Mouse (Mus musculus) liver, adult 2 months (tissue): Measurements from ENCODE around the gene Trnau1ap. TPM values are rescaled to one million over a fixed set of nuclear protein-coding genes. Genes with fewer than 3 reads are reported as not detected.
"Not testable (repeated sequence)": the region's sequence is repeated elsewhere in the genome, so short reads cannot be mapped to it uniquely, and the experiment has no call there.

Experiments used
- DNase-seq: peaks from one replicate; pipeline ENCODE4 v3.0.0-alpha.2; 2011; ENCODE audit warnings: low read depth, low spot score; ENCODE audit errors: extremely low read depth
- H3K27ac ChIP-seq: fragments of 200-500 bp; replicated peaks from 2 replicates; pipeline ENCODE4 v1.5.1; 2012; ENCODE audit warnings: low read depth, mild to moderate bottlenecking, control low read depth, inconsistent platforms, low read length; ENCODE audit not compliant: insufficient read depth
- H3K27me3 ChIP-seq: fragments of 200-500 bp; 2 replicates; pipeline ENCODE4 v1.6.1; 2012; ENCODE audit warnings: mild to moderate bottlenecking, moderate library complexity, low read length, inconsistent platforms; ENCODE audit not compliant: control insufficient read depth, insufficient read depth
- H3K36me3 ChIP-seq: fragments of 200-500 bp; 2 replicates; pipeline ENCODE4 v1.6.1; 2012; ENCODE audit warnings: low read length, inconsistent platforms; ENCODE audit not compliant: control insufficient read depth, insufficient read depth
- H3K4me1 ChIP-seq: fragments of 200-500 bp; 2 replicates; pipeline ENCODE4 v1.6.1; 2011; ENCODE audit warnings: low read length; ENCODE audit not compliant: control insufficient read depth, insufficient read depth
- H3K4me3 ChIP-seq: fragments of 200-500 bp; 2 replicates; pipeline ENCODE4 v1.5.1; 2011; ENCODE audit warnings: low read depth, mild to moderate bottlenecking, control low read depth, low read length, moderate library complexity; ENCODE audit not compliant: insufficient read depth
- H3K79me2 ChIP-seq: fragments of 200-500 bp; 2 replicates; pipeline ENCODE4 v1.6.1; 2012; ENCODE audit warnings: inconsistent platforms, mild to moderate bottlenecking, low read length, moderate library complexity; ENCODE audit not compliant: control insufficient read depth, insufficient read depth
- H3K9ac ChIP-seq: fragments of 200-500 bp; 2 replicates; pipeline ENCODE4 v1.6.1; 2012; ENCODE audit warnings: low read depth, mild to moderate bottlenecking, control low read depth, inconsistent platforms, low read length
- CTCF ChIP-seq: fragments of 200-500 bp; IDR thresholded peaks from 2 replicates; pipeline ENCODE4 v1.5.1; 2011; ENCODE audit warnings: low read depth, low read length, control low read depth
- POLR2A ChIP-seq: fragments of 200-500 bp; IDR thresholded peaks from 2 replicates; pipeline ENCODE4 v1.6.1; 2011; ENCODE audit warnings: low read length, control low read depth; ENCODE audit not compliant: insufficient read depth; ENCODE audit errors: extremely low read depth
- WGBS: fragments of 180-500 bp; shearing (Covaris S2); methylation state at CpG from one replicate; pipeline ENCODE4 v1.1.7; 2018; 5-methylcytosine and 5-hydroxymethylcytosine counted together
- polyA plus RNA-seq: library from polyadenylated mRNA; depleted of rRNA; stranded (reverse); fragments of >200 nt; gene quantifications from 2 replicates; pipeline ENCODE4 v1.2.3, GENCODE M21; 2012
- total RNA-seq: library from RNA; depleted of rRNA; stranded (reverse); fragments of >200 nt; gene quantifications from 2 replicates; pipeline ENCODE4 v1.2.3, GENCODE M21; 2014

Gene Trnau1ap
- total and polyA plus RNA-seq, 2 experiments, result 12.2 to 29.5 TPM

DNA sequence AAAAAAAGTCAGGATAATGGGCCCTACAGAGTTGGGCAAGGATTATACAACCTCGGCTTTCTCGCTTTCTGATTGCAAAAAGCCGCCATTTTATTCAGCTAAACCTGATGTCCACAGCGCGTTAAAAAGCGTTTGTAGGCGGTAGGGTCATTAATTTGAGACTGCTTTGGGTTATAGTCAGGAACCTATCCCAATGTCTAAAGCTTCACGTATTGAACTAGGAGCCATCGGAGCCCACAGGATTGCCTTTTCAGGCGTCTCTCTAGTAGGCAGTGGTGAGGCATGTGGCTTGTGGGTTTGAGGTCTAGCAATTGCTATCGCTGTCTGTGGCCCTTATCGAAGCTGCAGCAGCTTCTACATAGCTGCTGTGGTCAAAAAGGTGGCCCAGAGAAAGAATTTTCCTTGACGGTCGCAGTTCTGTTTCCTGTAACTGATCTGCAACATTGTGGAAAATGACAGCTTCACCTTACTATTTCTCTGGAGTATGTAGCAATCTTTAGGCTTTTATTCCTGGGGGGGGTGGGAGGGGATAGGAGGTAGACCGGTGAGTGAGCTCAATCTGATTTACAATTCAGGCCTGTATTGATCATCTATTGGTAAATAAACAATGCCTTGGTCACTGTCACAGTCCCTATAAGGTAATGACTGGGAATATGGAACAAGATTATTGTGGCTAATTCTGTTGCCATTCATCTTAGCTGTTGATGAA is 20.0 kb downstream of the Trnau1ap start:
- DNase-seq, result peak; percentile 23
- no peaks in the 10 kb centered on the region for H3K27me3 ChIP-seq
- no peak for TF ChIP-seq POLR2A
- no peak for TF ChIP-seq CTCF

DNA sequence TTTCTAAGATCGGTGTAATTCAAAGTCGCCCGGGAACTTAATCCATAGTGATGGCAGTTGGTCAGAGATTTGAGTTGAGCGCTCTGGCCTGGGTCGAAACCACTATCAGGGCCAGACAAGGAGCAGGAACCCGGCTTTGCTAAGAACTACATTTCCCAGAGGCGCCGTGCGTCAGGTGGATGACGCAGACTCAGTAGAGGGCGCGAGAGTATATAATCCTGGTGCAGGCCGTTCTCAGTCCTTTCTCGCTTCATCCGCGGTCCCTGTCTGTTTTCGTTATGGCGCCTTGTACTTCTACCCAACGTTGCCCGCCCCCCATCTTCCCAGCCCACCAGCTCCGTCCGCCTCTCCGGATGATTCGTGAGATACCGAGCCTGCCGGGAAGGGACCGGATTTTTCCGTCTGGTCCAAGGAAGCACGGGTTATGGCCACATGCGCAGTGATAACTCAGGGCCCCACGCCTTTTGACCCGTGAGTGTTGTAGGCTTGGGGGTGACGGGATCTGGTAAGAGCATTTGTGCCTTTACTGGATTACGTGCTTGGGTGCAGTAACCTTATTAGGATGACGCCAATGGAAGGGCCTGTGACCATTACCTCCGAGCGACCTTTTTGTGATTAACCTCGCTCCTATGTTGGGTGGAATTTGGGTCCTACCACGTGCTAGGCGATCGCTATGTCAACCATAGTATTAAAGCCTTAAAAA is 20.8 kb downstream of the Trnau1ap start:
- DNase-seq, result peak; percentile 88
- TF ChIP-seq CTCF (no peak), POLR2A (peak; percentile 95)
- Histone ChIP-seq H3K27me3 (no peaks in the 10 kb centered on the region), H3K27ac (peak overlapping the region; percentile 97), H3K9ac (peak overlapping the region; percentile 98), H3K36me3 (peaks cover 24% of the 10 kb centered on the region), H3K4me1 (peaks cover 7% of the 10 kb centered on the region; the same call in 1 of the 2 replicates), H3K4me3 (peak overlapping the region; percentile 98), H3K79me2 (peaks cover 3% of the 10 kb centered on the region; the same call in 1 of the 2 replicates)
- under 1% methylated on average over 41 of the region's 41 CpGs for WGBS

More for the DNA sequence above, 20.0 kb downstream of the Trnau1ap start:
- Histone ChIP-seq H3K36me3 (peaks cover 28% of the 10 kb centered on the region), H3K79me2 (peaks cover 3% of the 10 kb centered on the region; the same call in 1 of the 2 replicates), H3K4me1 (peaks cover 7% of the 10 kb centered on the region; the same call in 1 of the 2 replicates), H3K27ac (peak overlapping the region; percentile 97), H3K9ac (peak overlapping the region; percentile 98), H3K4me3 (peak overlapping the region; percentile 98)
- under 1% methylated on average over 15 of the region's 15 CpGs for WGBS

GRCm38 (mm10) chr4:132306004-132306403 is 23.3 kb downstream of the Trnau1ap start:
- Histone ChIP-seq H3K36me3 (peaks cover 12% of the 10 kb centered on the region), H3K4me3 (no peak overlapping the region), H3K79me2 (peaks cover 3% of the 10 kb centered on the region; the same call in 1 of the 2 replicates), H3K27me3 (no peaks in the 10 kb centered on the region), H3K9ac (no peak overlapping the region), H3K4me1 (peaks cover 7% of the 10 kb centered on the region; the same call in 1 of the 2 replicates), H3K27ac (no peak overlapping the region)
- TF ChIP-seq POLR2A, result no peak
- TF ChIP-seq CTCF, result no peak
- DNase-seq, result peak; percentile 26
- WGBS, result 85% methylated on average over 6 of the region's 6 CpGs

- Histone ChIP-seq H3K4me1 (peaks cover 7% of the 10 kb centered on the region; the same call in 1 of the 2 replicates), H3K36me3 (peaks cover 5% of the 10 kb centered on the region), H3K9ac (0 out of 2 replicates have a peak overlapping the region, but pooled peaks have one; percentile 3), H3K4me3 (no peak overlapping the region), H3K27ac (no peak overlapping the region), H3K79me2 (peaks cover 3% of the 10 kb centered on the region; the same call in 1 of the 2 replicates), H3K27me3 (no peaks in the 10 kb centered on the region)
- DNase-seq, result peak; percentile 54
- 24% methylated on average over 8 of the region's 8 CpGs for WGBS
- no peak for TF ChIP-seq POLR2A
- no peak for TF ChIP-seq CTCF
Observed at GRCm38 (mm10) chr4:132305276-132305675, 24.1 kb downstream of the Trnau1ap start.

DNA sequence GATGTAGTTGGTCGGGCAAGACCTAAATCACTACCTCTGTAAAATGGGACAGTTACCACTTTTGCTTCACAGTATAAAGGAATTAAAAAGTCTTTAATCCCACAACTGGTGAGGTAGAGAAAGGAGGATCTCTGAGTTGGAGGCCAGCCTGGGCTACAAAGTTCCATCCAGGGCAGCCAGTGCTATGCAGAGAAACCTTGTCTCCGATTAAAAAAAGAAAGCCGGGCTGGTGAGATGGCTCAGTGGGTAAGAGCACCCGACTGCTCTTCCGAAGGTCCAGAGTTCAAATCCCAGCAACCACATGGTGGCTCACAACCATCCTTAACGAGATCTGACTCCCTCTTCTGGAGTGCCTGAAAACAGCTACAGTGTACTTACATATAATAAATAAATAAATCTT is 25.9 kb downstream of the Trnau1ap start:
- not testable (repeated sequence) for H3K27me3 ChIP-seq, H3K79me2 ChIP-seq, H3K27ac ChIP-seq, H3K36me3 ChIP-seq, DNase-seq, H3K9ac ChIP-seq, H3K4me1 ChIP-seq
- WGBS, result 50% methylated on average over 6 of the region's 6 CpGs
- peak overlapping the region; percentile 64; the same call in 1 of the 2 replicates for H3K4me3 ChIP-seq
